Mouse (Mus musculus) liver, embryonic 14.5 days (tissue): ENCODE data around the gene Ralgapa2. TPM values are rescaled to one million over a fixed set of nuclear protein-coding genes. Genes with fewer than 3 reads are reported as not detected.

Experiments used
- ATAC-seq: fragments of 200-750 bp; cut with Nextera tagmentation; 2 replicates; pipeline ENCODE4 v1.8.0; 2017; ENCODE audit warnings: moderate number of reproducible peaks, mild to moderate bottlenecking, moderate library complexity; ENCODE audit not compliant: insufficient read depth
- DNase-seq, 3 experiments: peaks; one replicate each; pipeline ENCODE4 v3.0.0-alpha.2; 2012 to 2013; ENCODE audit warnings: low read depth in 3 of 3, low spot score in 3 of 3
- H3K27ac ChIP-seq: fragments of 300-500 bp; sonication (generic); 2 replicates; pipeline ENCODE4 v1.5.1; 2014; ENCODE audit warnings: moderate library complexity, mild to moderate bottlenecking, control low read depth, inconsistent platforms
- H3K27me3 ChIP-seq: fragments of 300-500 bp; sonication (generic); 2 replicates; pipeline ENCODE4 v1.6.1; 2014; ENCODE audit warnings: mild to moderate bottlenecking, low read length, moderate library complexity; ENCODE audit not compliant: control insufficient read depth, insufficient read depth
- H3K36me3 ChIP-seq: fragments of 300-500 bp; sonication (generic); replicated peaks from 2 replicates; pipeline ENCODE4 v1.6.1; 2014; ENCODE audit warnings: low read depth; ENCODE audit not compliant: control insufficient read depth, insufficient read depth
- H3K4me1 ChIP-seq, 2 experiments: fragments of 200-500 bp in 1 of 2; fragments of 300-500 bp in 1 of 2; sonication (generic) in 1 of 2; replicated peaks; 2 replicates each; pipeline ENCODE4 v1.6.1; 2012 to 2014; ENCODE audit warnings: antibody characterized with exemption in 1 of 2, inconsistent platforms in 1 of 2, low read length in 1 of 2; ENCODE audit not compliant: control insufficient read depth in 2 of 2, insufficient read depth in 2 of 2
- H3K4me2 ChIP-seq: fragments of 300-500 bp; sonication (generic); 2 replicates; pipeline ENCODE4 v1.6.1; 2014; ENCODE audit warnings: low read depth, mild to moderate bottlenecking, control low read depth, moderate library complexity
- H3K4me3 ChIP-seq, 2 experiments: fragments of 200-500 bp in 1 of 2; fragments of 300-500 bp in 1 of 2; sonication (generic) in 1 of 2; 2 replicates each; pipeline ENCODE4 v1.5.1; 2012 to 2014; ENCODE audit warnings: low read depth in 2 of 2, low read length in 2 of 2, mild to moderate bottlenecking in 2 of 2, control low read depth in 1 of 2, inconsistent platforms in 1 of 2, moderate library complexity in 1 of 2; ENCODE audit not compliant: insufficient read depth in 1 of 2
- H3K9ac ChIP-seq: fragments of 300-500 bp; sonication (generic); replicated peaks from 2 replicates; pipeline ENCODE4 v1.6.1; 2014; ENCODE audit warnings: mild to moderate bottlenecking, control low read depth, moderate library complexity
- H3K9me3 ChIP-seq: fragments of 300-500 bp; sonication (generic); 2 replicates; pipeline ENCODE4 v1.6.1; 2016; ENCODE audit warnings: low read length, mixed read lengths; ENCODE audit not compliant: control insufficient read depth
- CTCF ChIP-seq: IDR thresholded peaks from 2 replicates; pipeline ENCODE4 v1.5.1; 2016; ENCODE audit warnings: antibody characterized with exemption, low read depth, control low read depth
- EP300 ChIP-seq: IDR thresholded peaks from 2 replicates; pipeline ENCODE4 v1.6.1; 2016; ENCODE audit warnings: antibody characterized with exemption, low read depth
- WGBS: fragments of 180-500 bp; shearing (Covaris S2); extraction: QIAGEN DNeasy Blood & Tissue Kit; methylation state at CpG from one replicate; pipeline ENCODE4 v1.1.7; 2014; ENCODE audit not compliant: insufficient replicate concordance; 5-methylcytosine and 5-hydroxymethylcytosine counted together
- polyA plus RNA-seq, 2 experiments: library from polyadenylated mRNA; depleted of rRNA in 1 of 2; stranded (reverse) in 1 of 2; unstranded in 1 of 2; fragments of >200 nt; fragmentation: Nextera tagmentation in 1 of 2; extraction: Ambion mirVana in 1 of 2; gene quantifications; 2 replicates each; pipeline versions ENCODE4 v1.2.1 to v1.2.3; 2012 to 2014

Gene Ralgapa2
- polyA plus RNA-seq, 2 experiments = 2.1 to 3.6 TPM

- H3K4me2 ChIP-seq = no peak overlapping the region
- ATAC-seq = no peak
- no peaks in the 10 kb centered on the region for H3K36me3 ChIP-seq
- peaks cover 38 to 46% of the 10 kb centered on the region in 2 experiments for H3K4me1 ChIP-seq
- H3K27me3 ChIP-seq = no peaks in the 10 kb centered on the region
- 58% methylated on average over 1 of the region's 1 CpGs for WGBS
- H3K9ac ChIP-seq = no peak overlapping the region
- no peak for DNase-seq
- no peak for TF ChIP-seq CTCF
- TF ChIP-seq EP300 = no peak
- no peak overlapping the region for H3K4me3 ChIP-seq
- no peak overlapping the region for H3K27ac ChIP-seq
- no peaks in the 10 kb centered on the region for H3K9me3 ChIP-seq
Measured at GRCm38 (mm10) chr2:146499111-146499510, 13.0 kb downstream of the Ralgapa2 start.

- Histone ChIP-seq H3K9ac (peak overlapping the region; percentile 13; the same call in 1 of the 2 replicates), H3K4me3 (no peak overlapping the region), H3K4me1 (peaks cover 35 to 44% of the 10 kb centered on the region in 2 experiments), H3K36me3 (no peaks in the 10 kb centered on the region), H3K27ac (no peak overlapping the region), H3K27me3 (no peaks in the 10 kb centered on the region), H3K4me2 (peak overlapping the region; percentile 30), H3K9me3 (no peaks in the 10 kb centered on the region)
- TF ChIP-seq CTCF (no peak), EP300 (no peak)
- DNase-seq (peak in 2 of 3 experiments; percentile 41 to 44), ATAC-seq (peak; percentile 68)
- WGBS = 15% methylated on average over 6 of the region's 6 CpGs
Measured at GRCm38 (mm10) chr2:146498298-146498697, 13.8 kb downstream of the Ralgapa2 start.

GRCm38 (mm10) chr2:146496995-146497394, 15.1 kb downstream of the Ralgapa2 start:
- Histone ChIP-seq H3K4me2 (no peak overlapping the region), H3K9ac (no peak overlapping the region), H3K27ac (no peak overlapping the region), H3K4me1 (peaks cover 28 to 34% of the 10 kb centered on the region in 2 experiments), H3K4me3 (no peak overlapping the region), H3K36me3 (no peaks in the 10 kb centered on the region), H3K27me3 (no peaks in the 10 kb centered on the region), H3K9me3 (no peaks in the 10 kb centered on the region)
- TF ChIP-seq CTCF (no peak), EP300 (no peak)
- ATAC-seq = peak; percentile 36; the same call in 1 of the 2 replicates
- DNase-seq = no peak
- 0% methylated on average over 1 of the region's 1 CpGs for WGBS

GRCm38 (mm10) chr2:146495781-146496180, 16.4 kb downstream of the Ralgapa2 start:
- 79% methylated on average over 9 of the region's 9 CpGs for WGBS
- TF ChIP-seq EP300 (no peak), CTCF (no peak)
- H3K36me3 ChIP-seq = no peaks in the 10 kb centered on the region
- peaks cover 30 to 37% of the 10 kb centered on the region in 2 experiments for H3K4me1 ChIP-seq
- H3K4me3 ChIP-seq = no peak overlapping the region
- no peaks in the 10 kb centered on the region for H3K27me3 ChIP-seq
- no peak overlapping the region for H3K27ac ChIP-seq
- ATAC-seq (no peak), DNase-seq (no peak)
- no peaks in the 10 kb centered on the region for H3K9me3 ChIP-seq
- H3K9ac ChIP-seq = no peak overlapping the region
- no peak overlapping the region for H3K4me2 ChIP-seq

- Histone ChIP-seq H3K27me3 (no peaks in the 10 kb centered on the region), H3K4me2 (no peak overlapping the region), H3K4me3 (no peak overlapping the region), H3K9ac (no peak overlapping the region), H3K4me1 (peaks cover 20 to 27% of the 10 kb centered on the region in 2 experiments), H3K27ac (no peak overlapping the region), H3K9me3 (no peaks in the 10 kb centered on the region), H3K36me3 (no peaks in the 10 kb centered on the region)
- no peak for TF ChIP-seq CTCF
- TF ChIP-seq EP300 = no peak
- ATAC-seq (no peak), DNase-seq (no peak)
- WGBS = 74% methylated on average over 1 of the region's 1 CpGs
Measured at GRCm38 (mm10) chr2:146493354-146493946, 18.7 kb downstream of the Ralgapa2 start.
